Mouse (Mus musculus) stomach, embryonic 14.5 days (tissue): ENCODE data around the gene Ifnlr1. TPM values are rescaled to one million over a fixed set of nuclear protein-coding genes. Genes with fewer than 3 reads are reported as not detected.
A peak's percentile ranks its signal among the peaks of the same experiment; 100 is the strongest.
"Not testable (repeated sequence)": the region's sequence is repeated elsewhere in the genome, so short reads cannot be mapped to it uniquely, and the experiment has no call there.

Experiments
- ATAC-seq: fragments of 200-750 bp; cut with Nextera tagmentation; 2 replicates; pipeline ENCODE4 v1.8.0; 2017; ENCODE audit warnings: low read depth, moderate TSS enrichment; ENCODE audit not compliant: insufficient number of reproducible peaks, insufficient read depth, low FRiP score
- H3K27ac ChIP-seq: fragments of 300-500 bp; sonication (generic); 2 replicates; pipeline ENCODE4 v1.5.1; 2014; ENCODE audit warnings: mild to moderate bottlenecking, low read length, moderate library complexity, mixed read lengths
- H3K27me3 ChIP-seq: fragments of 300-500 bp; sonication (generic); 2 replicates; pipeline ENCODE4 v1.6.1; 2014; ENCODE audit warnings: low read length, control low read depth, mixed read lengths; ENCODE audit not compliant: control insufficient read depth, insufficient read depth
- H3K36me3 ChIP-seq: fragments of 300-500 bp; sonication (generic); 2 replicates; pipeline ENCODE4 v1.6.1; 2014; ENCODE audit warnings: mild to moderate bottlenecking, control low read depth, low read length, moderate library complexity, mixed read lengths; ENCODE audit not compliant: control insufficient read depth, insufficient read depth
- H3K4me1 ChIP-seq: fragments of 300-500 bp; sonication (generic); 2 replicates; pipeline ENCODE4 v1.6.1; 2014; ENCODE audit warnings: low read length, control low read depth, mixed read lengths; ENCODE audit not compliant: control insufficient read depth, insufficient read depth
- H3K4me2 ChIP-seq: fragments of 300-500 bp; sonication (generic); replicated peaks from 2 replicates; pipeline ENCODE4 v1.6.1; 2014; ENCODE audit warnings: low read depth, low read length, control low read depth
- H3K4me3 ChIP-seq: fragments of 300-500 bp; sonication (generic); 2 replicates; pipeline ENCODE4 v1.5.1; 2014; ENCODE audit warnings: low read depth, low read length, control low read depth
- H3K9ac ChIP-seq: fragments of 300-500 bp; sonication (generic); replicated peaks from 2 replicates; pipeline ENCODE4 v1.6.1; 2014; ENCODE audit warnings: low read depth, mild to moderate bottlenecking, control low read depth, low read length, moderate library complexity, mixed read lengths
- H3K9me3 ChIP-seq: fragments of 300-500 bp; sonication (generic); 2 replicates; pipeline ENCODE4 v1.6.1; 2016; ENCODE audit warnings: low read depth, low read length, control low read depth; ENCODE audit not compliant: control insufficient read depth
- WGBS: fragments of 180-500 bp; shearing (Covaris S2); extraction: QIAGEN DNeasy Blood & Tissue Kit; methylation state at CpG from one replicate; pipeline ENCODE4 v1.1.7; 2014; 5-methylcytosine and 5-hydroxymethylcytosine counted together
- polyA plus RNA-seq: library from polyadenylated mRNA; unstranded; fragments of >200 nt; fragmentation: Nextera tagmentation; extraction: Ambion mirVana; gene quantifications from 2 replicates; pipeline ENCODE4 v1.2.1, GENCODE M21; 2014

Gene Ifnlr1
- 1.4 and 1.8 TPM in 2 replicates for polyA plus RNA-seq

DNA sequence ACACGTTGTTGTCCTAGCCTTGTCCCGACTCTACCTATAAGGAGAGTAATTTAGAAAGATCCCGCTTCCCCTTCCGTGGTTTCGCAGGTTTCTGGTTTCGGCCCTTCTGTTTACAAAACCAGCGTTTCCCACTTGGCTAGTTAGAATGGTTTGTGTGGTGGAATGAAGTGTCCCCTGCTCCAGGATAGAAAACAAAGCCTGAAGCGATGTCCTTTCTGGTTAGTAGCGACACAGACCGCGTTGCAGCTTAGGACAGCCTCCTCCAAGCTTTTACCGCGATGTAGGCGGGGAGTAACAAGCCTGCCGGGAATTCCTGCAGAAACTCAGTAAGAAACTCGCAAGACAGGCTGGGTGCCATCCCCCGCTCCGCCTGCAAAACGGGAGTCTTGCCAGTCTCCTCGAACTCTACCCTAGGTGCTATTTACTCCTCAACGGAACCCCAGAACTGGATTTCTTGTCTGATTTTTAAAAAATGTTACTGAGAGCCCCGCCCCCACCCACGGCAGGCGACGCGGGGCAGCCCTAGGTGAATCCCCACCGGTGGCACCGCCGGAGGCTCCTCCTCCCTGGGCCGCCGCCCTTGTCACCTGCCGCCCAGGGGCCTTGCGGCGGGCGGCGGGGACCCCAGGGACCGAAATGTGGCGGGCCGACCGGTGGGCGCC lies at the start of gene Ifnlr1:
Ifnlr1 (plus strand) TSS at position 382 of the 662 bp plus-strand sequence.
- H3K4me1 ChIP-seq = no peaks in the 10 kb centered on the region
- no peak within 1 kb of the TSS for H3K27ac ChIP-seq
- H3K27me3 ChIP-seq = peaks cover 11% of the 10 kb centered on the region; the same call in 1 of the 2 replicates
- peak within 1 kb of the TSS; percentile 60 for H3K9ac ChIP-seq
- H3K9me3 ChIP-seq = no peaks in the 10 kb centered on the region
- peak; percentile 71; the same call in 1 of the 2 replicates for ATAC-seq
- peak within 1 kb of the TSS; percentile 61 for H3K4me3 ChIP-seq
- 1% methylated on average over 40 of the region's 41 CpGs for WGBS
- peak within 1 kb of the TSS; percentile 91 for H3K4me2 ChIP-seq
- H3K36me3 ChIP-seq = no peaks in the 10 kb centered on the region

DNA sequence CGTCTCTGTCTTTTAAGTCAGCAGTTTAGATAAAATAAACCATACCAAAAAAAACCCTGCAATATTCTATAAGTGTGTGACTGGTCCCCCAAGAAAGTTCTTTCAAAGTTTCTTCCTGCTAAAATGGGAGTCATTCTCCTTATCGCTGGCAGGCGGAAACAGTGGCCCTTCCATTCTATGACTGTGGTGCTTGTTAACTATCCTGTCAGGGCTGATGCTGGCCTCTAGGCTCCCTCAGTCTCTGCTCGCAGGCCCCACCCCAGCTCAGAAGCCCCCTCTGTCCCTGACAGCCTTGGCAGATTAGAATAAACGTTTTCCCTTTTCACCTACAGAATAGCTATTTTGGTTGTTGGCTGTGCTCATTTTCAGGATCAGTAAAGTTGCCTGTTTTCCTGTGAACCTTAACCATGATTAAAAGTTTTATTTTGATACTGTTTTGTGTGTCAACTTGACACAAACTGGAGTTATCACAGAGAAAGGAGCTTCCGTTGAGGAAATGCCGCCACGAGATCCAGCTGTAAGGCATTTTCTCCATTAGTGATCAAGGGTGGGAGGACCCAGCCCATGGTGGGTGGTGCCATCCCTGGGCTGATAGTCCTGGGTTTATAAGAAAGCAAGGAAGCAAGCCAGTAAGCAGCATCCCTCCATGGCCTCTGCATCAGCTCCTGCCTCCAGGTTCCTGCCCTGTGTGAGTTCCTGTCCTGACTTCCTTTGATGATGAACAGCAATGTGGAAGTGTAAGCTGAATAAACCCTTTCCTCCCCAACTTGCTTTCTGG lies 44.6 kb upstream of the Ifnlr1 start:
- H3K9ac ChIP-seq, H3K4me3 ChIP-seq, H3K4me1 ChIP-seq, H3K27ac ChIP-seq, H3K27me3 ChIP-seq, H3K36me3 ChIP-seq, ATAC-seq, H3K9me3 ChIP-seq, H3K4me2 ChIP-seq: not testable (repeated sequence)
- 72% methylated on average over 8 of the region's 8 CpGs for WGBS

DNA sequence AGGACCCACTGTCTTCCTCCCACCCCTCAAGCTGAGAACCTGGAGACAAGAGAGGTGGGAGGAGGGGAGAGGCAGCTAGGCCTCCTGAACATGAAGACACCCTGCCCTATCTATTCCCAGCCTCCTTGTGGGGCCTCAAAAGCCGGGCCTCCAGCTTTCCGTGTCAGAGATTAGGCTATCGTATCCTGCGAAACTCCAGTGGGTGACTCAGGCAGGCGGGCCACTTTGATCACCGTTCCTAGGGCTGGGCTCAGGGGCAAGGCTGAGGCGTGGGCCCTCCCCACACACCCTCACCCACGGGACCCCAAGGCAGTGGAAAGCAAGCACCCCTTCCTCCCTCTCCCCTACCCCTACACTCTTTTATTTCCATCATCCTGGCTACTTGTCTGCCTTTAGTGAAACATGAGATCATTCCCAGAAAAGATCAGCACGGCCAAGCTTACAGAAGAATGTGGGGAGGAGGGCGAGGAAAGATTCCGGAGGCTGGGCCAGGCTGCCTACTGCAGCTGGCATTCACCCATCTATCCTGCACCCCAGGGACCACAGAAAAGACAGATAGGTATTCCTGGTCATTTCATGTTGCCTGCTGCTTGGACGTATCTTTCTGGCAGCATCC lies 41.0 kb upstream of the Ifnlr1 start:
- Histone ChIP-seq H3K4me1 (no peaks in the 10 kb centered on the region), H3K27ac (peak overlapping the region; percentile 4; the same call in 1 of the 2 replicates), H3K9me3 (no peaks in the 10 kb centered on the region), H3K4me3 (no peak overlapping the region), H3K4me2 (no peak overlapping the region), H3K36me3 (no peaks in the 10 kb centered on the region), H3K9ac (no peak overlapping the region), H3K27me3 (no peaks in the 10 kb centered on the region)
- WGBS = 36% methylated on average over 12 of the region's 12 CpGs
- peak; percentile 46; the same call in 1 of the 2 replicates for ATAC-seq

DNA sequence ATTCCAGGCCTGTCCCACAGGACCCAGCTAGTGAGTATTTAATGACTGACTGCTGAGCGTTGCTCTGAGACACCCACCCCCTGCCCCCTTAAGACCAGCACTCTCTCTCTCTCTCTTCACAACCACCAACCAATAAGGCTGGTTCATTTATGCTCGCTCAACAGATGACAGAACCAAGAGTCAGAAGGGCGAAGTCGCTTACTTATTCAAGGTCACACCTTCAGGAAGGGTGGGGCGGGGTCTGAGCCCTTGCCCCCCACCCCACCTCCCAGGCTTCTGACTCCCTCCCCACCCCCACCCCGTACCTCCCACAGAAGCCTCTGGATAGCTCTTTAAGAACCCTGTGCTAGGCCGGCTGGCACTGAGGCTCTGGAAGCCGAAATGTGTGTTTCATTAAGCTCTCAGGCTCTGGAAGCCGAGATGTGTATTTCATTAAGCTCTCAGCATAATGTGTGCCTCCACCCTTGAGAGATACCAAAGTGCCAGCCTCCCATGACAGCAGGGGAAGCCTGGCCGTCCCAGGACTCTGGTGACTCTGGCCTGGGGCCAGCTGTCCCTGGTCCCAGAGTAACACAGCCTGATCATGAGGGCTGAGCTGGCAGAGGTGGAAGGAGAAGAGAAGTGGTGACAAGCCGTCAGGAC lies 33.0 kb upstream of the Ifnlr1 start:
- Histone ChIP-seq H3K4me3 (no peak overlapping the region), H3K4me1 (peaks cover 19% of the 10 kb centered on the region), H3K27me3 (no peaks in the 10 kb centered on the region), H3K27ac (no peak overlapping the region), H3K36me3 (no peaks in the 10 kb centered on the region), H3K4me2 (no peak overlapping the region), H3K9ac (no peak overlapping the region), H3K9me3 (no peaks in the 10 kb centered on the region)
- WGBS = 43% methylated on average over 11 of the region's 11 CpGs
- ATAC-seq = no peak

DNA sequence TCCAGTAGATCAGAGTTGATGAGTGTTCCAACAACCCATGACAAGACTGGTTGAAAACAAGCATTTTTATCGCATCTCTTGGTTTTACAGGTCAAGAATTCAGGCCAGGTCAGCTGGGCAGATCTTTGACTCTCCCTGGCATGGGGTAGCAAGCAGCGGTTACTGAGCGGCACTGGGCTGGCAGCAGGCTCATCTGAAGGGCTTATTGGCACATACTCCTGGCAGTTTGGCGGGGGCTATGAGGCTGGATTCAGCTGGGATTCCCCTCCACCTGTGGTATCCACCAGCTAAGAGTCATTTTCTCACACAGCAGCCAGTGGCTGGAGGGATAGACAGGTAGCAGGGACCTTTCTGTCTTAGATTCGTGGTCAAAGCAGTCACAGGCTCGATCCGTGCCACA lies 32.1 kb upstream of the Ifnlr1 start:
- Histone ChIP-seq H3K9ac (no peak overlapping the region), H3K4me3 (no peak overlapping the region), H3K4me2 (no peak overlapping the region), H3K4me1 (peaks cover 20% of the 10 kb centered on the region), H3K27ac (no peak overlapping the region), H3K9me3 (no peaks in the 10 kb centered on the region), H3K36me3 (no peaks in the 10 kb centered on the region), H3K27me3 (no peaks in the 10 kb centered on the region)
- ATAC-seq = no peak
- 91% methylated on average over 7 of the region's 7 CpGs for WGBS

DNA sequence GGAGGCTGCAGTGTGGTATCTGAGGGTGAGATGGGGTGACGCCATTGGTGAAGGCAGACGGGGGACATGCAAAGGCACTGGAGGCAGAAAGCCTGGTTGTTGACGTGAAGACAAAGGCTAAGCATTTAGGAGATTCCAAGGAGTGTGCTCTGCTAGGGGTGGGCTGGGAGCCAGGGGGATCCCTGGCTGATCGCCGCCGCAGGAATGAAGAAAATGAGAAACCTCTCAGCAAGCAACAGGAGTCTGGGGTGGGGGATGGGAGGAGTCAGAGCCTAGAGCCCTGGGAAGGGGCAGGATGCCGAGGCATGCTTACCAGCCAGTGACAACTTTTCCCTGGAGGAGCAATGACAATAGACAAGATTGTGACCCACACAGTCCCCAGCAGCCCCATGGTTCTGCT lies 30.6 kb upstream of the Ifnlr1 start:
- no peak overlapping the region; the same call in 1 of the 2 replicates for H3K27ac ChIP-seq
- H3K4me1 ChIP-seq = peaks cover 20% of the 10 kb centered on the region
- H3K9ac ChIP-seq = no peak overlapping the region
- H3K4me3 ChIP-seq = no peak overlapping the region
- no peaks in the 10 kb centered on the region for H3K9me3 ChIP-seq
- no peak for ATAC-seq
- 18% methylated on average over 7 of the region's 7 CpGs for WGBS
- H3K27me3 ChIP-seq = no peaks in the 10 kb centered on the region
- H3K36me3 ChIP-seq = no peaks in the 10 kb centered on the region
- H3K4me2 ChIP-seq = no peak overlapping the region

DNA sequence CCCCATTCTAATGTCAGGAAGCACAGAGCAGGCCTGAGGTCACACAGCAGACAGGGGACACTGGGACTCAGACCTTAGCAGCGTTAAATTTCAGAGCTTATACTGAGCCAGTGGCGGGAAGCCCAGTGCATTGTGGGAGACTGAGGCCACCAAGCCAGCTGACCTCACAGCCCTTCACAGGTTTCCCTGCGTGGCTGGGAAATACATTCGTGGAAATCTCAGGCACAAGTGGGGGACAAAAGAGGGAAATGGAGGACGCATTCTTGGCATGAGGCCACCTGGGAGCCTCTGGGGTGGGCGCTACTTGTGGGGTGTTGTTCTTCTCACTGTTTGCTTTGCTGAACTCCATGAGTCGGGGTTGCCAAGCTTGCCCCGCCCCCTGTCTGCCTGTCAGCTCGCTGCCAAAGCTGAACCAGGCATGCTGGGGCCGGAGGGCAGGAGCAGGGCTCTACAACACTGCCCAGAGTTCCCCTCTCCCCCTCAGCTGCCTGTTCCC lies 29.9 kb upstream of the Ifnlr1 start:
- H3K36me3 ChIP-seq = no peaks in the 10 kb centered on the region
- H3K27me3 ChIP-seq = no peaks in the 10 kb centered on the region
- H3K27ac ChIP-seq = peak overlapping the region; percentile 44; the same call in 1 of the 2 replicates
- ATAC-seq = peak; percentile 33; the same call in 1 of the 2 replicates
- H3K4me2 ChIP-seq = peak overlapping the region; percentile 12
- no peak overlapping the region for H3K4me3 ChIP-seq
- H3K4me1 ChIP-seq = peaks cover 20% of the 10 kb centered on the region
- 29% methylated on average over 10 of the region's 10 CpGs for WGBS
- no peaks in the 10 kb centered on the region for H3K9me3 ChIP-seq
- no peak overlapping the region for H3K9ac ChIP-seq

DNA sequence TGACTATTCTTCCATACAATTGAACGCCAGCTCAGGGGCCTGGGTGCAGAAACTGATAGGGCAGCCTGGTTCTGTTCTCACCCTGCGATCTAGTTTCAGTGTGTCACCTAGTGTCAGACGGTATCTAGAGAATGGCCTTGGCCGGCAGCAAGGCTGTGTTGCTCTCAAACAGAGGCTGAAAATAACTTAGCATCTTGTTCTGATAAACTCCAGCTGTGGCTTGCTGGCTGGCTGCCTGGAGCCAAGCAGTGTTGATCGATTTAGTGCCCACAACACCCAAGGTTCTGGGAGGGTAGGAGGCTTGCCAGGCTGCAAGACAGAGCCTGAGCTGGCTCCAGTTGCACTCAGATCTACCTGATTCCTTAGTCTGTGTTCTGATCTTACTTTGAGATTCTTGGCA lies 27.6 kb upstream of the Ifnlr1 start:
- no peak for ATAC-seq
- Histone ChIP-seq H3K27ac (no peak overlapping the region), H3K4me2 (no peak overlapping the region), H3K4me1 (peaks cover 20% of the 10 kb centered on the region), H3K9me3 (no peaks in the 10 kb centered on the region), H3K27me3 (no peaks in the 10 kb centered on the region), H3K9ac (no peak overlapping the region), H3K36me3 (no peaks in the 10 kb centered on the region), H3K4me3 (no peak overlapping the region)
- 46% methylated on average over 5 of the region's 5 CpGs for WGBS
